Mouse (Mus musculus) hindbrain, postnatal 0 days (tissue): ENCODE measurements around the gene Vps11. TPM values are rescaled to one million over a fixed set of nuclear protein-coding genes. Genes with fewer than 3 reads are reported as not detected.
"Not testable (repeated sequence)": the region's sequence is repeated elsewhere in the genome, so short reads cannot be mapped to it uniquely, and the experiment has no call there.

Source experiments
- ATAC-seq: fragments of 200-750 bp; cut with Nextera tagmentation; 2 replicates; pipeline ENCODE4 v1.8.0; 2017; ENCODE audit warnings: mild to moderate bottlenecking, moderate TSS enrichment, moderate library complexity
- DNase-seq: peaks from one replicate; pipeline ENCODE4 v3.0.0-alpha.2; 2015; ENCODE audit warnings: low spot score
- H3K27ac ChIP-seq: fragments of 300-500 bp; sonication (generic); 2 replicates; pipeline ENCODE4 v1.5.1; 2014; ENCODE audit warnings: mild to moderate bottlenecking
- H3K27me3 ChIP-seq: fragments of 300-500 bp; sonication (generic); 2 replicates; pipeline ENCODE4 v1.6.1; 2014; ENCODE audit warnings: low read length, mixed read lengths; ENCODE audit not compliant: insufficient read depth
- H3K36me3 ChIP-seq: fragments of 300-500 bp; sonication (generic); 2 replicates; pipeline ENCODE4 v1.6.1; 2014; ENCODE audit warnings: low read length, mixed read lengths; ENCODE audit not compliant: insufficient read depth
- H3K4me1 ChIP-seq: fragments of 300-500 bp; sonication (generic); 2 replicates; pipeline ENCODE4 v1.6.1; 2014; ENCODE audit warnings: antibody characterized with exemption, low read length, mixed read lengths; ENCODE audit not compliant: insufficient read depth
- H3K4me2 ChIP-seq: fragments of 300-500 bp; sonication (generic); 2 replicates; pipeline ENCODE4 v1.6.1; 2014; ENCODE audit warnings: low read depth, mild to moderate bottlenecking, low read length, moderate library complexity, mixed read lengths
- H3K4me3 ChIP-seq: fragments of 300-500 bp; sonication (generic); 2 replicates; pipeline ENCODE4 v1.5.1; 2014; ENCODE audit warnings: low read length
- H3K9ac ChIP-seq: fragments of 300-500 bp; sonication (generic); replicated peaks from 2 replicates; pipeline ENCODE4 v1.6.1; 2014; ENCODE audit warnings: mild to moderate bottlenecking, low read length, moderate library complexity, mixed read lengths
- H3K9me3 ChIP-seq: fragments of 300-500 bp; sonication (generic); 2 replicates; pipeline ENCODE4 v1.6.1; 2016; ENCODE audit warnings: low read length, mixed read lengths
- CTCF ChIP-seq: IDR thresholded peaks from 2 replicates; pipeline ENCODE4 v1.5.1; 2016; ENCODE audit warnings: antibody characterized with exemption, control low read depth, low read depth
- WGBS: fragments of 180-500 bp; shearing (Covaris S2); extraction: QIAGEN DNeasy Blood & Tissue Kit; methylation state at CpG from one replicate; pipeline ENCODE4 v1.1.7; 2014; 5-methylcytosine and 5-hydroxymethylcytosine counted together
- polyA plus RNA-seq: library from polyadenylated mRNA; unstranded; fragments of >200 nt; fragmentation: Nextera tagmentation; extraction: Ambion mirVana; gene quantifications from 2 replicates; pipeline ENCODE4 v1.2.1, GENCODE M21; 2015
- total RNA-seq: library from RNA; depleted of rRNA; stranded (reverse); fragments of >200 nt; gene quantifications from 2 replicates; pipeline ENCODE4 v1.2.3, GENCODE M21; 2014

Gene Vps11
- total and polyA plus RNA-seq, 2 experiments from 2014 or later, result 39.9 to 53.2 TPM

DNA sequence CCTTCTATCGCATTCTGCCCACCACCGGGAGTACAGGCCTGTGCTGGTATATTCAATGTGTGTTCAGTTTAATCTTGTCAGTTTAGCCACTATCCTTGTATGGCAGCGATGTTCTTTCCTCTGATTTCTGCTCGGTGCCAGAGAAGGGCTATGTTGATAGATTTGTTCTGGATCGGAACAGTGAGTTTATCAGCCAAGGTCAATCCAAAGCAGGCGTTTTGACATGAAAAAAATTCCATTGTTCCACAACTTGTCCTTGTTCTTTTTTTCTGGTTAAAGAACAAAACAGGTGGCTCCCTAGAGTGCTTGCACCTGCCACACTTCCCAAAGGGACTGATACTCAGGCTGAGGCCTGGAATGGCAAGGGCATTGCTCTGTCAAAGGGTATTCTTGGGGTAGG, 14.7 kb upstream of the Vps11 start:
- H3K27me3 ChIP-seq, result no peaks in the 10 kb centered on the region
- no peak overlapping the region for H3K4me2 ChIP-seq
- H3K36me3 ChIP-seq, result 0 out of 2 replicates have a peak, but pooled peaks cover under 1% of the 10 kb centered on the region
- H3K9ac ChIP-seq, result no peak overlapping the region
- DNase-seq (no peak), ATAC-seq (no peak)
- no peak for TF ChIP-seq CTCF
- WGBS, result 91% methylated on average over 6 of the region's 6 CpGs
- H3K27ac ChIP-seq, result no peak overlapping the region
- peaks cover 9% of the 10 kb centered on the region for H3K4me1 ChIP-seq
- no peaks in the 10 kb centered on the region for H3K9me3 ChIP-seq
- H3K4me3 ChIP-seq, result no peak overlapping the region

GRCm38 (mm10) chr9:44373386-44373785, 11.9 kb upstream of the Vps11 start:
- Histone ChIP-seq H3K9ac (no peak overlapping the region), H3K4me2 (no peak overlapping the region), H3K27me3 (no peaks in the 10 kb centered on the region), H3K4me1 (no peaks in the 10 kb centered on the region), H3K9me3 (no peaks in the 10 kb centered on the region), H3K27ac (no peak overlapping the region), H3K36me3 (no peaks in the 10 kb centered on the region), H3K4me3 (no peak overlapping the region)
- no peak for TF ChIP-seq CTCF
- ATAC-seq, result no peak
- DNase-seq, result no peak

DNA sequence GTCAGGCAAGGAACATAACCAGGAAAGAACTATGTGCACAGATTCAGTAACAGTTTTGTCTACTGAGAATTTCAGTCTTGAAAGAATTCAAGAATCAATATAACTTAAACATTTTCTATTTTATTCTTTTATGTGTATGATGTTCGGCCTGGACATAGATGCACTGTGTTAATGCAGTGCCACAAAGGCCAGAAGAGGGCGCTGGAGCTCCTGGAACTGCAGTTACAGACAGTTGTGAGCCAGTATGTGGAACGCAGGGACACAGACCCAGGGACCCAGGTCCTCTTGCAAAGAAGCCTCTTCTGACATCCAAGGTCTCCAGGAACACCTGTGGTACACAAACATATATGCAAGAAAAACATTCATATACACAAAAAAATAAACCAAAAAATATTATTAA, 3.0 kb upstream of the Vps11 start:
- peak; percentile 33 for TF ChIP-seq CTCF
- Histone ChIP-seq H3K4me3 (no peak overlapping the region), H3K9ac (no peak overlapping the region), H3K27me3 (no peaks in the 10 kb centered on the region), H3K9me3 (no peaks in the 10 kb centered on the region), H3K4me2 (no peak overlapping the region), H3K36me3 (peaks cover 3% of the 10 kb centered on the region; the same call in 1 of the 2 replicates), H3K27ac (no peak overlapping the region), H3K4me1 (peaks cover 6% of the 10 kb centered on the region; the same call in 1 of the 2 replicates)
- WGBS, result 65% methylated on average over 3 of the region's 3 CpGs
- ATAC-seq (no peak), DNase-seq (no peak)

DNA sequence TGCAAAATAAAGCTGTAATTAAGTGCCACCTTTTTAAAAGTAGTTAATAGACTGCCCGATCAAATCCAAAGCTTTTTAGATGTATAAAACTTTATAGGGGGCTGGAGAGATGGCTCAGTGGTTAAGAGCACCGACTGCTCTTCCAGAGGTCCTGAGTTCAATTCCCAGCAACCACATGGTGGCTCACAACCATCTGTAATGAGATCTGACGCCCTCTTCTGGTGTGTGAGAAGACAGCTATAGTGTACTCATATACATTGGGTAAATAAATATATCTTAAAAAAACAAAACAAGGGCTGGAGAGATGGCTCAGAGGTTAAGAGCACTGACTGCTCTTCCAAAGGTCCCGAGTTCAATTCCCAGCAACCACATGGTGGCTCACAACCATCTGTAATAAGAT, 461 bp upstream of the Vps11 start:
- Histone ChIP-seq H3K36me3 (peaks cover 18% of the 10 kb centered on the region; the same call in 1 of the 2 replicates), H3K27ac (peak overlapping the region; percentile 67; the same call in 1 of the 2 replicates), H3K4me3 (peak overlapping the region; percentile 50), H3K4me2 (peak overlapping the region; percentile 74)
- not testable (repeated sequence) for DNase-seq, H3K4me1 ChIP-seq, H3K9me3 ChIP-seq, H3K27me3 ChIP-seq, H3K9ac ChIP-seq
- WGBS, result 37% methylated on average over 4 of the region's 4 CpGs
- peak; percentile 49 for ATAC-seq

DNA sequence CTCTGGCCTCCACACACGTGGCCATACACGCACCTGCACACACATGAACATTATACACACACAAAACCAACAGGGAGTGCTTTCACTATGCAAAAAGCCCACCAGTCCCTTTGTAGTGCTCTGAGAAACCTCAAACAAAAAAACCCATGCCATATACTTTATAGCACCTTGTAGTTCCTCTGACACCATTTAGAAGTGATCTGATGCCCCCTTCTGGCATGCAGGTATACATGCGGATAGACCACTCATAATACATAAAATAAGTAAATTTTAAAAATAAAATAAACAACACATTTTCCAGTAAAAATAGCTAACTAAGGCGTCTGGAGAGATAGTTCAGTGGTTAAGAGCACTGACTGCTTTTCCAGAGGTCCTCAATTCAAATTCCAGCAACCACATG, 4.3 kb downstream of the Vps11 start:
- H3K9ac ChIP-seq, result no peak overlapping the region
- no peaks in the 10 kb centered on the region for H3K9me3 ChIP-seq
- H3K27me3 ChIP-seq, result no peaks in the 10 kb centered on the region
- H3K36me3 ChIP-seq, result peaks cover 57% of the 10 kb centered on the region
- WGBS, result 72% methylated on average over 4 of the region's 4 CpGs
- peaks cover 6% of the 10 kb centered on the region; the same call in 1 of the 2 replicates for H3K4me1 ChIP-seq
- DNase-seq (peak; percentile 48), ATAC-seq (no peak)
- no peak overlapping the region for H3K4me2 ChIP-seq
- no peak overlapping the region for H3K4me3 ChIP-seq
- H3K27ac ChIP-seq, result no peak overlapping the region
- peak; percentile 49 for TF ChIP-seq CTCF

GRCm38 (mm10) chr9:44353142-44353541, 8.3 kb downstream of the Vps11 start:
- H3K27ac ChIP-seq, result no peak overlapping the region
- DNase-seq, result no peak
- H3K4me1 ChIP-seq, result no peaks in the 10 kb centered on the region
- H3K4me3 ChIP-seq, result no peak overlapping the region
- H3K4me2 ChIP-seq, result no peak overlapping the region
- WGBS, result 89% methylated on average over 6 of the region's 6 CpGs
- no peak for TF ChIP-seq CTCF
- no peaks in the 10 kb centered on the region for H3K27me3 ChIP-seq
- ATAC-seq, result no peak
- peaks cover 80% of the 10 kb centered on the region for H3K36me3 ChIP-seq
- H3K9ac ChIP-seq, result no peak overlapping the region
- no peaks in the 10 kb centered on the region for H3K9me3 ChIP-seq

GRCm38 (mm10) chr9:44352337-44352736, 9.1 kb downstream of the Vps11 start:
- TF ChIP-seq CTCF, result no peak
- Histone ChIP-seq H3K9me3 (no peaks in the 10 kb centered on the region), H3K9ac (no peak overlapping the region), H3K4me3 (no peak overlapping the region), H3K36me3 (peaks cover 83% of the 10 kb centered on the region), H3K4me1 (no peaks in the 10 kb centered on the region), H3K4me2 (no peak overlapping the region), H3K27me3 (no peaks in the 10 kb centered on the region), H3K27ac (no peak overlapping the region)
- DNase-seq (no peak), ATAC-seq (no peak)
- 92% methylated on average over 10 of the region's 10 CpGs for WGBS
